Mouse (Mus musculus): Measurements from ENCODE around the gene Pcgf3. TPM values are rescaled to one million over a fixed set of nuclear protein-coding genes. Genes with fewer than 3 reads are reported as not detected.
A peak's percentile ranks its signal among the peaks of the same experiment; 100 is the strongest.

Gene Pcgf3
- polyA plus RNA-seq, 1 experiment from 2014 or later = 12.7 TPM

DNA sequence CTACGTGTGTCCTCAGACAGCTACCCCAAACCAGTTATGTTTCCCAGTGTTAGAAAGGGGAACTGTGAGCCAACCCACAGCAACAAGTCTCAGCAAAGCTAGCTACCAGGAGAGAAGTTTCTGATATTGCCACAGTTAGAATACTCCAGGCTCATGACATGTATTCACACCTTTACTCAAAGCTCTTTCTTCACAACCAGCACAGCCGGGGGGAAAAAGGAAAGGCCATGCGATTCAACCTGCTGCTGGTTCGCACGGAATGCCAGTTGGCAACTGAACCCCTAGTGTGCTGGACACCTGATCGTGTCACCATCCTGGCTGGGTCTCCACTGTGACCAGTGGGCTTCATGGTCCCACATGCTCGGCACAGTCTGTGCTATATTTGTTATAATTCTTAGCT is 13.2 kb upstream of the Pcgf3 start:
- no peak overlapping the region for H3K4me3 ChIP-seq (ENCODE audit: low read length)
- 83% methylated on average over 7 of the region's 7 CpGs for WGBS
- H3K4me1 ChIP-seq (ENCODE audit: control insufficient read depth, insufficient read depth, low read length) = peaks cover 12% of the 10 kb centered on the region
- no peak overlapping the region for H3K4me2 ChIP-seq (ENCODE audit: low read depth, low read length)
- H3K36me3 ChIP-seq (ENCODE audit: control insufficient read depth, insufficient read depth, low read length) = no peaks in the 10 kb centered on the region
- no peak overlapping the region for H3K27ac ChIP-seq (ENCODE audit: low read length)
- no peaks in the 10 kb centered on the region for H3K9me3 ChIP-seq (ENCODE audit: control insufficient read depth, low read length)
- no peak for ATAC-seq
- no peak overlapping the region; the same call in 1 of the 2 replicates for H3K9ac ChIP-seq (ENCODE audit: low read depth, low read length)
- H3K27me3 ChIP-seq (replicated peaks; ENCODE audit: control insufficient read depth, insufficient read depth, low read length) = no peaks in the 10 kb centered on the region

DNA sequence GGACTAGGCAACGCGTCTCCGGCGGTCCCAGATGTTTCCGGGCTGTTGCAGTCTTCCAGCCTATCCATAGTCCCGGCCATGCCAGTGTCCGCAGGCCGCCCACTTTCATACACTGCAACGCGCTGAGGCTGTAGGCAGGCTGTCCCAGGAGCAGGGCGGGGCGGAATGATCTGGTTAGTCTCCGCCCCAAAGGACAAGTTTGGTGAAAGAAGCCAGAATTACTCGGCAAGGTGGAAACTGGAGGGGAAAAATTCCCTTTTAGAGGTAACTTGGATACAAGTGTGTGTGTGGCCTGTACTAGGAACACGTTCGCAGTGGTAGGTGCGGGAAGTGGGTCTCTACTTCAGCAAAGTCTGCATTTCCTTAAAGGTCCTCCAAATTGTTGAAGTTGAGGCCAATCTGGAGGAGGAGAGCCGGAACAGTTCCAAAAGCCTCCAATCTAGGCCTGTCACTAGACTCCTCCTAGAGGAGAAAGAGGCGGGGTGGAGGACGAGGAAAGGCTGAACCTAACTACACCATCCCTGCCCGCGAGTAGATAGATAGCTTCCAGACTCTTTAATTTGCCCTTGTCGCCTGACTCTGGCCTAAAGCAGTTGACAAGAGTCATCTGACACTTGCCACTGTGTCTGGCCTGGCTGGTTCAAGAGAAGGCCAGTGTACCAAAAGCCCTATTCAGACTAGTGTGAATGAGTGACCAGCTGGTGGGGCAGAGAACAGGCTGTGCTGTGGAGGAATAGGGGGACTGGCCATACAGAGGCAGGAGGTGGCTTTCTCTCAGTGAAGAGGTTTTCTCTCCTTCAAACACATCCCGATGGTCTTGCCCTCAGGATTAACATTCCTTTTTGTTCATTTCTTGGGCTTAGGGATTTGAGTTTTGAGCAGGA is 12.0 kb upstream of the Pcgf3 start, which contains the start of gene Mfsd7a:
Gene Mfsd7a, minus strand, starts transcription at position 107 of the 884 bp plus-strand sequence.
- Histone ChIP-seq H3K4me1 (ENCODE audit: control insufficient read depth, insufficient read depth, low read length) (peaks cover 12% of the 10 kb centered on the region), H3K27ac (ENCODE audit: low read length) (peak within 1 kb of the TSS; percentile 63; the same call in 1 of the 2 replicates), H3K4me3 (ENCODE audit: low read length) (peak within 1 kb of the TSS; percentile 46), H3K9ac (ENCODE audit: low read depth, low read length) (peak within 1 kb of the TSS; percentile 62), H3K36me3 (ENCODE audit: control insufficient read depth, insufficient read depth, low read length) (no peaks in the 10 kb centered on the region), H3K4me2 (ENCODE audit: low read depth, low read length) (peak within 1 kb of the TSS; percentile 68), H3K9me3 (ENCODE audit: control insufficient read depth, low read length) (no peaks in the 10 kb centered on the region), H3K27me3 (replicated peaks; ENCODE audit: control insufficient read depth, insufficient read depth, low read length) (no peaks in the 10 kb centered on the region)
- WGBS = 12% methylated on average over 24 of the region's 24 CpGs
- ATAC-seq = peak; percentile 92

DNA sequence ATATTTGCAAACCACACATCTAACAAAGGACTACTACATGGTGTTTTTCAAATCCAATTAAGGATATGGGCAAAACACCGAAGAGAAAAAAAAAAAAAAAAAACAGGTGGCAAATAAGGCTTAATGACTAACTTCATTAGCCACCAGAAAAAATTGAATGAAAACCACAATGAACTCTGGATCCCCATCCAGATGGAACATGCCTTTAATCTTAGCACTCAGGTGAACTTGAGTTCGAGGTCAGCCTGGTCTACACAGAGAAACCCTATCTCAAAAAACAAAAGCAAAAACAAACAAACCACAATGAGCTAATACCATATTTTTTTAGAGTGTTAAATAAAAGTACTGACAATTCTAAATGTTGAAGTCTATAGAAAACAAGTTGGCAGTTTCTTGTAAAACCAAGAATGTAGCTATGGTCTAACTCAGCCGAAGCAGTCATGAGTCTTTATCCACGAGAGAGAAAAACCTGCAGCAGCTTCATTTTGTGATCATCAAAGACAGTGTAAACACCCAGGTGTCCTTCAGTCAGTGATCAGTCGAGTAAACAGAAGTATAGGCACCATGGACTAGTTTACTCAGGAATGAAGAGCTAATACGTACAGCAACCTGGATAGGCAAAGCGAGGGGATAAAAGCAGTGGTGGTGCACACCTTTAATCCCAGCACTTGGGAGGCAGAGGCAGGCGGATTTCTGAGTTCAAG is 10.0 kb upstream of the Pcgf3 start:
- ATAC-seq = no peak
- H3K27ac ChIP-seq (ENCODE audit: low read length) = no peak overlapping the region
- no peak overlapping the region for H3K4me3 ChIP-seq (ENCODE audit: low read length)
- no peaks in the 10 kb centered on the region for H3K27me3 ChIP-seq (replicated peaks; ENCODE audit: control insufficient read depth, insufficient read depth, low read length)
- H3K4me2 ChIP-seq (ENCODE audit: low read depth, low read length) = no peak overlapping the region
- H3K36me3 ChIP-seq (ENCODE audit: control insufficient read depth, insufficient read depth, low read length) = no peaks in the 10 kb centered on the region
- no peaks in the 10 kb centered on the region for H3K9me3 ChIP-seq (ENCODE audit: control insufficient read depth, low read length)
- WGBS = 69% methylated on average over 8 of the region's 8 CpGs
- peaks cover 12% of the 10 kb centered on the region for H3K4me1 ChIP-seq (ENCODE audit: control insufficient read depth, insufficient read depth, low read length)
- no peak overlapping the region for H3K9ac ChIP-seq (ENCODE audit: low read depth, low read length)

DNA sequence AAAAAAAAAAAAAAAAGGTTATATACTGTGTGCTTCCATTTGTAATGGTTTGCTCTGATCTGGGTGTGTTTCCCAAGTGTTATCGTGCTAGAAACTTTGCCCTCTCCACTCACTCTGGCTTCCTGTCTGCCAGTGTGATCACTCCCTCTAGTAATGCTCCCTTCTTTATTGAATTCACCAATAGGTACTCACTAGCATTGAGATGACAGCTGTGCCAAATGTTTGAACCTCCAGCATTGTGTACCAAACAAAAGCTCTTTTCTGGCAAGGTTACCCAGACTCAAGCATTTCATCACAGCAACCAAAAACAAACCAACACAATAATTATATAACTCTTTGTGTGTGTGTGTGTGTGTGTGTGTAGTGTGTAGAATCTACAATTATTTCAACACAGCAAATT is 9.4 kb upstream of the Pcgf3 start:
- Histone ChIP-seq H3K4me3 (ENCODE audit: low read length) (no peak overlapping the region), H3K9ac (ENCODE audit: low read depth, low read length) (no peak overlapping the region), H3K36me3 (ENCODE audit: control insufficient read depth, insufficient read depth, low read length) (no peaks in the 10 kb centered on the region), H3K4me1 (ENCODE audit: control insufficient read depth, insufficient read depth, low read length) (peaks cover 12% of the 10 kb centered on the region), H3K27ac (ENCODE audit: low read length) (no peak overlapping the region), H3K4me2 (ENCODE audit: low read depth, low read length) (no peak overlapping the region), H3K27me3 (replicated peaks; ENCODE audit: control insufficient read depth, insufficient read depth, low read length) (no peaks in the 10 kb centered on the region), H3K9me3 (ENCODE audit: control insufficient read depth, low read length) (no peaks in the 10 kb centered on the region)
- no peak for ATAC-seq
- 56% methylated on average over 1 of the region's 1 CpGs for WGBS

DNA sequence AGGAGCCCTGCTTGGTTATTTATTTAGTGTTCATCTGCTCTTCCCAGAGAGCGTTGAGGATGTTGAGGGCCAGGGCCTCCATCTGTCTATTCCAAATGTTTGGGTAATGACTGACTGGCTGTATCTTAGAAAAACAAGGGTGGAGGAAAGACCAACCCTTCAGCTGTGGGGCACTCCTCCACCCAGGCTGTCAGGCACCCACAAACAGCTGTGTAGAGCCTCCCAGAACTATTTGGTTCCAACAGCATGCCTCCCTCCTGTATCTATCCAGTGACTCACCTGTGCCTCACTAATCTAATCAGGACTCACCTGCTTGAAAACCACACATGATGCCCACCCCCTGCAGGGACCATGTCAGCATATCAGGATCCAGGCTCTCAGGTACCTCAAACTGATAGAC is 8.6 kb upstream of the Pcgf3 start:
- H3K4me3 ChIP-seq (ENCODE audit: low read length) = no peak overlapping the region
- H3K4me1 ChIP-seq (ENCODE audit: control insufficient read depth, insufficient read depth, low read length) = peaks cover 12% of the 10 kb centered on the region
- H3K27me3 ChIP-seq (replicated peaks; ENCODE audit: control insufficient read depth, insufficient read depth, low read length) = no peaks in the 10 kb centered on the region
- no peak overlapping the region for H3K9ac ChIP-seq (ENCODE audit: low read depth, low read length)
- no peak for ATAC-seq
- no peak overlapping the region for H3K4me2 ChIP-seq (ENCODE audit: low read depth, low read length)
- H3K36me3 ChIP-seq (ENCODE audit: control insufficient read depth, insufficient read depth, low read length) = no peaks in the 10 kb centered on the region
- 72% methylated on average over 1 of the region's 1 CpGs for WGBS
- H3K27ac ChIP-seq (ENCODE audit: low read length) = no peak overlapping the region
- no peaks in the 10 kb centered on the region for H3K9me3 ChIP-seq (ENCODE audit: control insufficient read depth, low read length)

DNA sequence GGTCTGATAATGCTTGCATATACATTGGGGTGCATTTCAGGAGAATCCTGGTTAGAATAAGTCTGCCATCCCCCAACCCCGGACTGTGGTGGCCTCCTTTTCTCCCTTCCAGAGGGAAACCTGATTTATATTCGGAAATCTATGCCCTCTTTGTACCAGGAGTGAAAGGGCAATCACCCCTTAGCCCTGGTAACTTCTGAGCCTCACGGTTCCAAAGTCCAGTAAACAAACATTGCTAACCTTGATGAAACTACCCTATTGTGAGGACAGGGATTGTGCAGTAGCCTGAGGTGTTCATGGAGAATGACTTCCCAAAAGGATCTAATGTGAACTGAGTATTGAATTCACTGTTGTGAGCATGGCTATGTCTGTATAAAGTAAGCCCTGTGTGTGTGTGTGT is 6.9 kb upstream of the Pcgf3 start:
- Histone ChIP-seq H3K36me3 (ENCODE audit: control insufficient read depth, insufficient read depth, low read length) (no peaks in the 10 kb centered on the region), H3K4me3 (ENCODE audit: low read length) (no peak overlapping the region), H3K4me2 (ENCODE audit: low read depth, low read length) (no peak overlapping the region), H3K27ac (ENCODE audit: low read length) (no peak overlapping the region), H3K9ac (ENCODE audit: low read depth, low read length) (no peak overlapping the region), H3K9me3 (ENCODE audit: control insufficient read depth, low read length) (no peaks in the 10 kb centered on the region), H3K4me1 (ENCODE audit: control insufficient read depth, insufficient read depth, low read length) (peaks cover 6% of the 10 kb centered on the region), H3K27me3 (replicated peaks; ENCODE audit: control insufficient read depth, insufficient read depth, low read length) (no peaks in the 10 kb centered on the region)
- no peak for ATAC-seq
- 43% methylated on average over 3 of the region's 3 CpGs for WGBS

DNA sequence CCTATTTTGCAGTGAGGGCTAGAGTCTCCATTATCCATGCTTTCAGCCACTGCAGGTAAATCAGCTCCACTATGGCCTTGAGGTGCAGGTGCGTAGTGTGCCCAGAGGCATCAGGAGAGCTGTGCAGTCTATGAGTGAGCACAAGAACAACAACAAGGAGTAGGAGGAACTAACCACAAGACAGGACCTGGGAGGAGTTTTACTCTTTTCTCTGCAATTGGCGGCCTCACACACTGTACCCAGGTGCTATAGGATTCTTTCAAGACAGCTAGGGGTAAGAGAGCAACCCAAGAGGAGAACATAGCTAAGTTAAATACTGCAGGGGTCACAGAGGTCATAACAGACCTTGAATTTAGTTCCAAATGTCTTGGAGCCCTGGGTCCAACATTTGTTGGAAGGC is 2.3 kb upstream of the Pcgf3 start:
- Histone ChIP-seq H3K27me3 (replicated peaks; ENCODE audit: control insufficient read depth, insufficient read depth, low read length) (no peaks in the 10 kb centered on the region), H3K4me2 (ENCODE audit: low read depth, low read length) (no peak overlapping the region), H3K4me3 (ENCODE audit: low read length) (no peak overlapping the region), H3K9me3 (ENCODE audit: control insufficient read depth, low read length) (no peaks in the 10 kb centered on the region), H3K36me3 (ENCODE audit: control insufficient read depth, insufficient read depth, low read length) (no peaks in the 10 kb centered on the region), H3K4me1 (ENCODE audit: control insufficient read depth, insufficient read depth, low read length) (peaks cover 12% of the 10 kb centered on the region), H3K9ac (ENCODE audit: low read depth, low read length) (no peak overlapping the region), H3K27ac (ENCODE audit: low read length) (no peak overlapping the region)
- no peak for ATAC-seq
- WGBS = 74% methylated on average over 2 of the region's 2 CpGs

DNA sequence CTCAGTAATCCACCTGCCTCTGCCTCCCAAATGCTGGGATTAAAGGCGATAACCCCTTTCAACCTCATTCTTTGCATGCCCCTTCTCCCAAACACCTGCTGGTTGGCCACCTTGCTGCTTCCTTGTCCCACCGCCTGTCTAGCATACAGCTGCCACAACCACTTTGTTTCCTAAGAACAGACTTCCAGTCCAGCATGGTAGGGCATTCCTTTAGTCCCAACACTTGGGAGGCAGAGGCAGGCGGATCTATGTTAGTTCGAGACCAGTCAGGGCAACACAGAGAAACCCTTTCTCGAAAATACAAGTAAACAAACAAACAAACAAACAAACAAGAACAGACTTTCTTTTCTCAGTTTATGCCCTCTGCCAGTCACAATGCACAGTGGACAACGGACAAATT is 571 bp upstream of the Pcgf3 start:
- Histone ChIP-seq H3K9me3 (ENCODE audit: control insufficient read depth, low read length) (no peaks in the 10 kb centered on the region), H3K27ac (ENCODE audit: low read length) (no peak overlapping the region), H3K36me3 (ENCODE audit: control insufficient read depth, insufficient read depth, low read length) (no peaks in the 10 kb centered on the region), H3K4me3 (ENCODE audit: low read length) (peak overlapping the region; percentile 95), H3K4me1 (ENCODE audit: control insufficient read depth, insufficient read depth, low read length) (peaks cover 16% of the 10 kb centered on the region), H3K4me2 (ENCODE audit: low read depth, low read length) (peak overlapping the region; percentile 82), H3K27me3 (replicated peaks; ENCODE audit: control insufficient read depth, insufficient read depth, low read length) (no peaks in the 10 kb centered on the region), H3K9ac (ENCODE audit: low read depth, low read length) (peak overlapping the region; percentile 99)
- ATAC-seq = peak; percentile 10; the same call in 1 of the 2 replicates
- WGBS = 40% methylated on average over 6 of the region's 6 CpGs

DNA sequence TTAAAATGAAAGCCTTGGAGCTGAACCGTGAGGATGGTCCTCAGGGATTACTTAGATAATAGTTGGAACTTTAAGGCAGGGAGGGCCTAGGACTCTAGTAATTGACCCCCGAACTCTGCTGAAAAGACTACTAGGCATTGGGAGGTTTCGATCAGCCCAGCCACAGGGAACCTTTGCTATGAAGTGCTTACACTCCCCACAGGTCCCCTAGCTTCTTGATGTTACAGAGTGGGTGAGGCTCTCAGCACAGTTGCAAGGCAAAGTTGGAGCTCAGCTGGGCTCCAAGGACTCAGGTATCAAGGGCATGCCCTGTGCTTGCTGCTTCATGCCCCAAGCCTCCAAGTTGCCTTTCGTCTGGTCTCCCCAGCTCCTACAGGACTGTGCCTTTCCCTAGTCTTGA is 1.4 kb downstream of the Pcgf3 start:
- Histone ChIP-seq H3K4me1 (ENCODE audit: control insufficient read depth, insufficient read depth, low read length) (peaks cover 16% of the 10 kb centered on the region), H3K9me3 (ENCODE audit: control insufficient read depth, low read length) (no peaks in the 10 kb centered on the region), H3K27me3 (replicated peaks; ENCODE audit: control insufficient read depth, insufficient read depth, low read length) (no peaks in the 10 kb centered on the region), H3K36me3 (ENCODE audit: control insufficient read depth, insufficient read depth, low read length) (no peaks in the 10 kb centered on the region), H3K27ac (ENCODE audit: low read length) (peak overlapping the region; percentile 24; the same call in 1 of the 2 replicates), H3K9ac (ENCODE audit: low read depth, low read length) (peak overlapping the region; percentile 99), H3K4me2 (ENCODE audit: low read depth, low read length) (peak overlapping the region; percentile 82), H3K4me3 (ENCODE audit: low read length) (peak overlapping the region; percentile 95)
- no peak for ATAC-seq
- WGBS = 32% methylated on average over 4 of the region's 4 CpGs

All from intestine, embryonic 16.5 days (tissue).